Mouse (Mus musculus): Measurements from ENCODE around the gene Gm21820.
"Not testable (repeated sequence)": the region's sequence is repeated elsewhere in the genome, so short reads cannot be mapped to it uniquely, and the experiment has no call there.

The Gm21820 gene

GRCm38 (mm10) chrY:5249341-5249740 lies at the start of gene Gm21820:
Gene Gm21820 (minus strand): TSS chrY:5249441.
- not testable (repeated sequence) for DNase-seq (ENCODE audit: low spot score in 2 of 2)
